Comparison of ENCODE assay signal across 10 mouse cellular contexts in the genomic region with DNA sequence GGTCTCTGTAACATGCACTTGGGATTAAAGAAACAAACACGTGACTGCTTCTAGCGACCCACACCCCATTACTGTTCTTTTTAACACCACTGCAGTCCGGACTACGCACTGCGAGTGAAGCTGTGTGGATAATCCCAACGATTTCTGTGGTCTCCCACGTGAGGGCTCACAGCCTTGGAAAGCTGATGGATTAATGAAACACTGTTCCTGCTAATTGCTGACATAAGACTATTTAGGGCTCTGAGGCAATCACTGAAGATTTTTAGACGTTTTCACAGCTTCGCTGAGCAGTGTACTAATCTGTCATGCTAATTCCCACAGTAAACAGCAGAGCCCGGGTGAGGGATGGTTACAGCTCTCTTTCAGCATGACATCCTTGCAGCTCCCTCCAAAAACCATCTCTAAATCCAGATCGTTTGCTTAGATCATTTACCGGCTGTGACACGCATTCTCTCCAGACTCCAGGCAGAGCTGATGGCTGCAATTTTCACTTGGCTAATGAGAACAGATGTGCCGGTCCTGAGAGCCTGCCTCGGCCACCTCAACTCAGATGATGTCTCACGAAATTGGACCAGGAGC.
DNase-seq lines count a peak whose midpoint lies in the region; ATAC-seq and TF ChIP-seq lines count a peak whose summit lies in the region.
"Had no signal": no experiment of that assay in that cellular context is flagged by ENCODE, and none has a peak within 500 bp of the region (broad histone marks: within the 10 kb centered on the region; RNA-seq: fewer than 3 reads in every experiment).

No protein-coding gene starts in this region.

- no peak overlapping the region for H3K27ac ChIP-seq in lung, postnatal 0 days (ENCODE audit: low read length)
- no peak overlapping the region for H3K27ac ChIP-seq in limb, embryonic 12.5 days

- peak; percentile 73 for ATAC-seq in frontal cortex, adult (ENCODE audit: low TSS enrichment)
- peak; percentile 26 for ATAC-seq in lung, postnatal 0 days
- no peak for ATAC-seq in limb, embryonic 12.5 days (ENCODE audit: insufficient number of reproducible peaks, insufficient read depth, low FRiP score, low TSS enrichment, low read depth)

- H3K36me3 ChIP-seq in lung, postnatal 0 days (ENCODE audit: insufficient read depth, low read length): no peaks in the 10 kb centered on the region
- no peaks in the 10 kb centered on the region for H3K36me3 ChIP-seq in limb, embryonic 12.5 days

- H3K4me3 ChIP-seq in lung, postnatal 0 days (ENCODE audit: low read depth, low read length): no peak overlapping the region
- H3K4me3 ChIP-seq in lung, adult 2 months (replicated peaks; ENCODE audit: extremely low read depth, low read depth, low read length): no peak overlapping the region
- H3K4me3 ChIP-seq in limb, embryonic 12.5 days (replicated peaks): no peak overlapping the region

- WGBS in lung, postnatal 0 days: 30% methylated on average over 16 of the region's 16 CpGs
- 34% methylated on average over 16 of the region's 16 CpGs for WGBS in lung, adult 2 months
- WGBS in limb, embryonic 12.5 days: 9% methylated on average over 16 of the region's 16 CpGs

- no peaks in the 10 kb centered on the region for H3K27me3 ChIP-seq in lung, postnatal 0 days (replicated peaks; ENCODE audit: insufficient read depth, low read length)
- H3K27me3 ChIP-seq in limb, embryonic 12.5 days: peaks cover 7% of the 10 kb centered on the region

- H3K4me1 ChIP-seq in lung, postnatal 0 days (ENCODE audit: insufficient read depth, low read depth, low read length): no peaks in the 10 kb centered on the region; the same call in 1 of the 2 replicates
- peaks cover 9% of the 10 kb centered on the region; the same call in 1 of the 2 replicates for H3K4me1 ChIP-seq in lung, adult 2 months (ENCODE audit: control insufficient read depth, insufficient read depth, low read length)
- H3K4me1 ChIP-seq in limb, embryonic 12.5 days (replicated peaks): peaks cover 17% of the 10 kb centered on the region

- TF ChIP-seq EP300 in lung, postnatal 0 days (IDR thresholded peaks at IDR 0.05): no peak

- no peaks in the 10 kb centered on the region for H3K9me3 ChIP-seq in lung, postnatal 0 days (ENCODE audit: low read length)
- no peaks in the 10 kb centered on the region for H3K9me3 ChIP-seq in limb, embryonic 12.5 days

- TF ChIP-seq POLR2A in lung, adult 2 months (IDR thresholded peaks at IDR 0.05; ENCODE audit: borderline replicate concordance, extremely low read depth, low read depth, low read length): no peak

- TF ChIP-seq CTCF in lung, postnatal 0 days (IDR thresholded peaks at IDR 0.05): no peak
- TF ChIP-seq CTCF in lung, adult 2 months (IDR thresholded peaks at IDR 0.05; ENCODE audit: insufficient read depth, low read length): no peak

- no peak overlapping the region for H3K9ac ChIP-seq in lung, postnatal 0 days (replicated peaks; ENCODE audit: low read depth)
- no peak overlapping the region for H3K9ac ChIP-seq in limb, embryonic 12.5 days (replicated peaks)

- no peak overlapping the region; the same call in 1 of the 2 replicates for H3K4me2 ChIP-seq in lung, postnatal 0 days (replicated peaks; ENCODE audit: low read depth, low read length)
- H3K4me2 ChIP-seq in limb, embryonic 12.5 days: peak overlapping the region; percentile 42

- DNase-seq in frontal cortex, postnatal 10 days (ENCODE audit: low spot score in 2 of 2): no peak
- DNase-seq in lung, postnatal 0 days (ENCODE audit: low spot score): no peak
- DNase-seq in lung, adult 2 months: no peak
- DNase-seq in telencephalon, adult 2 months (ENCODE audit: low read depth, low spot score): peak; percentile 49
- no peak for DNase-seq in cerebellum, postnatal 25 days
- no peak for DNase-seq in spleen, adult 12 weeks (ENCODE audit: low spot score)
- DNase-seq: gastrocnemius, postnatal 14 days; thymus, adult 2 months had no signal
